Mouse (Mus musculus) neural tube, embryonic 14.5 days (tissue): Measurements from ENCODE around the gene Med1. TPM values are rescaled to one million over a fixed set of nuclear protein-coding genes. Genes with fewer than 3 reads are reported as not detected.
"Not testable (repeated sequence)": the region's sequence is repeated elsewhere in the genome, so short reads cannot be mapped to it uniquely, and the experiment has no call there.

Experiments used
- ATAC-seq: fragments of 200-750 bp; cut with Nextera tagmentation; 2 replicates; pipeline ENCODE4 v1.8.0; 2017; ENCODE audit warnings: low read depth, mild to moderate bottlenecking, moderate TSS enrichment, moderate library complexity
- H3K27ac ChIP-seq: fragments of 300-500 bp; sonication (generic); 2 replicates; pipeline ENCODE4 v1.5.1; 2014; ENCODE audit warnings: low read depth, mild to moderate bottlenecking, control low read depth, low read length, moderate library complexity, mixed read lengths
- H3K27me3 ChIP-seq: fragments of 300-500 bp; sonication (generic); 2 replicates; pipeline ENCODE4 v1.6.1; 2014; ENCODE audit warnings: low read length; ENCODE audit not compliant: control insufficient read depth, insufficient read depth
- H3K36me3 ChIP-seq: fragments of 300-500 bp; sonication (generic); 2 replicates; pipeline ENCODE4 v1.6.1; 2014; ENCODE audit warnings: low read length, mixed read lengths; ENCODE audit not compliant: control insufficient read depth, insufficient read depth
- H3K4me1 ChIP-seq: fragments of 300-500 bp; sonication (generic); 2 replicates; pipeline ENCODE4 v1.6.1; 2014; ENCODE audit warnings: low read length; ENCODE audit not compliant: control insufficient read depth, insufficient read depth
- H3K4me2 ChIP-seq: fragments of 300-500 bp; sonication (generic); 2 replicates; pipeline ENCODE4 v1.6.1; 2014; ENCODE audit warnings: mild to moderate bottlenecking, low read depth, low read length, control low read depth
- H3K4me3 ChIP-seq: fragments of 300-500 bp; sonication (generic); 2 replicates; pipeline ENCODE4 v1.5.1; 2014; ENCODE audit warnings: low read depth, low read length, control low read depth, mixed read lengths
- H3K9ac ChIP-seq: fragments of 300-500 bp; sonication (generic); replicated peaks from 2 replicates; pipeline ENCODE4 v1.6.1; 2014; ENCODE audit warnings: low read depth, mild to moderate bottlenecking, control low read depth, low read length, mixed read lengths
- H3K9me3 ChIP-seq: fragments of 300-500 bp; sonication (generic); 2 replicates; pipeline ENCODE4 v1.6.1; 2016; ENCODE audit warnings: low read length; ENCODE audit not compliant: control insufficient read depth
- WGBS: fragments of 180-500 bp; shearing (Covaris S2); extraction: QIAGEN DNeasy Blood & Tissue Kit; methylation state at CpG from one replicate; pipeline ENCODE4 v1.1.7; 2014; 5-methylcytosine and 5-hydroxymethylcytosine counted together
- polyA plus RNA-seq: library from polyadenylated mRNA; unstranded; fragments of >200 nt; fragmentation: Nextera tagmentation; extraction: Ambion mirVana; gene quantifications from 2 replicates; pipeline ENCODE4 v1.2.1, GENCODE M21; 2014

The Med1 gene
- 56.7 and 61.1 TPM in 2 replicates for polyA plus RNA-seq

- under 1% methylated on average over 52 of the region's 53 CpGs for WGBS
- Histone ChIP-seq H3K4me3 (peak within 1 kb of the TSS; percentile 86), H3K4me1 (peaks cover 11% of the 10 kb centered on the region), H3K9ac (peak within 1 kb of the TSS; percentile 84), H3K9me3 (no peaks in the 10 kb centered on the region), H3K27me3 (no peaks in the 10 kb centered on the region), H3K4me2 (peak within 1 kb of the TSS; percentile 87), H3K36me3 (peaks cover 11% of the 10 kb centered on the region), H3K27ac (peak within 1 kb of the TSS; percentile 93)
- ATAC-seq = peak; percentile 98
Observed at GRCm38 (mm10) chr11:98192901-98193805, at the start of gene Med1. Gene Med1, minus strand, starts transcription at chr11:98193293.

- Histone ChIP-seq H3K4me3 (no peak overlapping the region), H3K27me3 (no peaks in the 10 kb centered on the region), H3K4me1 (no peaks in the 10 kb centered on the region), H3K9me3 (no peaks in the 10 kb centered on the region), H3K27ac (no peak overlapping the region), H3K9ac (no peak overlapping the region), H3K36me3 (peaks cover 66% of the 10 kb centered on the region), H3K4me2 (no peak overlapping the region)
- 80% methylated on average over 3 of the region's 3 CpGs for WGBS
- no peak for ATAC-seq
Observed at GRCm38 (mm10) chr11:98238995-98239394, 45.9 kb upstream of the Med1 start.

GRCm38 (mm10) chr11:98238416-98238815 lies 45.3 kb upstream of the Med1 start:
- H3K9ac ChIP-seq = no peak overlapping the region
- no peaks in the 10 kb centered on the region for H3K4me1 ChIP-seq
- H3K27me3 ChIP-seq = no peaks in the 10 kb centered on the region
- H3K9me3 ChIP-seq = no peaks in the 10 kb centered on the region
- no peak overlapping the region for H3K27ac ChIP-seq
- ATAC-seq = no peak
- H3K4me3 ChIP-seq = no peak overlapping the region
- no peak overlapping the region for H3K4me2 ChIP-seq
- peaks cover 63% of the 10 kb centered on the region for H3K36me3 ChIP-seq
- 86% methylated on average over 3 of the region's 3 CpGs for WGBS

GRCm38 (mm10) chr11:98226349-98226748 lies 33.3 kb upstream of the Med1 start:
- Histone ChIP-seq H3K4me1 (no peaks in the 10 kb centered on the region), H3K27me3 (no peaks in the 10 kb centered on the region), H3K9ac (no peak overlapping the region), H3K4me2 (no peak overlapping the region), H3K9me3 (no peaks in the 10 kb centered on the region), H3K4me3 (no peak overlapping the region), H3K36me3 (peaks cover 48% of the 10 kb centered on the region), H3K27ac (no peak overlapping the region)
- no peak for ATAC-seq
- 95% methylated on average over 1 of the region's 1 CpGs for WGBS

DNA sequence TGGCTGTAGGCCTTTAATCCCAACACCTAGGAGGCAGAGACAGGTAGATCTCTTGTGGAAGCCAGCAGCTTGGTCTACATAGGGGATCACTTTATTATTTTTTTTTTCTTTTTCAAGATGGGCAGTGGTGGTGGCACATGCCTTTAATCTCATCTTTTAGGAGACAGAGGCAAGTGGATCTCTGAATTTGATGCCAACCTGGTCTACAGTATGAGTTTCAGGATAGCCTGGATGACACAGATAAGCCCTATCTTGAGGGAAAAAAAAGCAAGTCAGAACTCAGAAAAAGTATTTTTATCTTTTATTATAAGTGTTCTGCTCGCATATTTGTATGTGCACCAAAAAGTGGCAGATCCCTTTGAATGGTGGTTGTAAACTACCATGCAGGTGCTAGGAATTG lies 20.2 kb upstream of the Med1 start:
- Histone ChIP-seq H3K4me3 (no peak overlapping the region), H3K4me1 (no peaks in the 10 kb centered on the region), H3K9me3 (no peaks in the 10 kb centered on the region), H3K27me3 (no peaks in the 10 kb centered on the region), H3K9ac (no peak overlapping the region), H3K36me3 (peaks cover 43% of the 10 kb centered on the region), H3K27ac (no peak overlapping the region), H3K4me2 (no peak overlapping the region)
- no peak for ATAC-seq
- 88% methylated on average over 1 of the region's 1 CpGs for WGBS

DNA sequence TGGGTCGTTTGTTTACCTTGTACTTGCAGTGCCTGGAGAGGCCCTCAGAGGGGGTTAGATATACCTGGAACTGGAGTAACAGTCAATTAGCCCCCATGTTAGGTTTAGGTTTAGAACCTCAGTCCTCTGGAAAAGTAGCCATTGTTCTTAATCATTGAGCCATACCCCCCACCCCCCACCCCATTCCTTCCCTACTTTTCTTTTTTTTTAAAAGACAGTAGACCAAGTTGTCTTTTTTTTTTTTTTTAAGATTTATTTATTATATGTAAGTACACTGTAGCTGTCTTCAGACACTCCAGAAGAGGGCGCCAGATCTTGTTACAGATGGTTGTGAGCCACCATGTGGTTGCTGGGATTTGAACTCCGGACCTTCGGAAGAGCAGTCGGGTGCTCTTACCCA lies 16.6 kb upstream of the Med1 start:
- 93% methylated on average over 4 of the region's 5 CpGs for WGBS
- not testable (repeated sequence) for H3K27ac ChIP-seq, ATAC-seq, H3K27me3 ChIP-seq, H3K9ac ChIP-seq, H3K4me2 ChIP-seq, H3K9me3 ChIP-seq, H3K4me3 ChIP-seq
- Histone ChIP-seq H3K36me3 (peaks cover 34% of the 10 kb centered on the region), H3K4me1 (peaks cover 14% of the 10 kb centered on the region)

DNA sequence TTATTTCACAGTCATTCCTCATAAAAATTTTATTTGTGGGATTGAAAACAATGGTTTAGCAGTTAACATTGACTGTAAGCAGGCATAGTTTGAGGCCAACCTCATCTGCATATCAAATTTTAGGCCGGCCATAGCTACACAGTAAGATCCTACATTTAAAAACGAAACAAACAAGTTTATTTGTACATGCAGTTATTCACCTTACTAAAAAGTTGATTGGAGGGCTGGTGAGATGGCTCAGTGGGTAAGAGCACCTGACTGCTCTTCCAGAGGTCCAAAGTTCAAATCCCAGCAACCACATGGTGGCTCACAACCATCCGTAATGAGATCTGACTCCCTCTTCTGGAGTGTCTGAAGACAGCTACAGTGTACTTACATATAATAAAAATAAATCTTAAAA lies 13.2 kb upstream of the Med1 start:
- H3K4me2 ChIP-seq = peak overlapping the region; percentile 35; the same call in 1 of the 2 replicates
- 81% methylated on average over 3 of the region's 3 CpGs for WGBS
- not testable (repeated sequence) for H3K27me3 ChIP-seq, H3K4me3 ChIP-seq, H3K9me3 ChIP-seq, H3K27ac ChIP-seq, ATAC-seq, H3K9ac ChIP-seq
- H3K36me3 ChIP-seq = peaks cover 22% of the 10 kb centered on the region
- peaks cover 18% of the 10 kb centered on the region for H3K4me1 ChIP-seq

DNA sequence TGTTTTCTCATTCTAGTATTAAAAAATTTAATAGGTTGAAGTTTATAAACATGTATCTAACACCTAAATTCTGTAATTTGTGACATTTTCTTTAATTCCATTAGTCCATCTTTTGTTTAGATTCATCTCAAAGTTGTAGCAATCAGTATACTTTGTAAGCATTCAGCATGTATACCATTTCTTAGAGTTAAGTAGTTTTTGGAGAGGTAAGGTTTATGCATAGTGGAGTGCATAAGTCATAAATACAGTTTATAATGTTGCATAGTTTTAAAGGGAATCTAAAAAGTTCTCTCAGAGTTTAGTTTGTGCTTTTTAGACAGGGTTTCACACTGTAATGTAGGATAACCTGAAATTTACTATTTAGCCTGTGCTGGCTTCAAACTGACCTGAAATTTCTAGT lies 12.4 kb upstream of the Med1 start:
- no peak for ATAC-seq
- peaks cover 18% of the 10 kb centered on the region for H3K4me1 ChIP-seq
- H3K9ac ChIP-seq = no peak overlapping the region
- H3K36me3 ChIP-seq = peaks cover 14% of the 10 kb centered on the region; the same call in 1 of the 2 replicates
- no peaks in the 10 kb centered on the region for H3K9me3 ChIP-seq
- peak overlapping the region; percentile 35; the same call in 1 of the 2 replicates for H3K4me2 ChIP-seq
- no peaks in the 10 kb centered on the region for H3K27me3 ChIP-seq
- peak overlapping the region; percentile 10; the same call in 1 of the 2 replicates for H3K4me3 ChIP-seq
- H3K27ac ChIP-seq = no peak overlapping the region

DNA sequence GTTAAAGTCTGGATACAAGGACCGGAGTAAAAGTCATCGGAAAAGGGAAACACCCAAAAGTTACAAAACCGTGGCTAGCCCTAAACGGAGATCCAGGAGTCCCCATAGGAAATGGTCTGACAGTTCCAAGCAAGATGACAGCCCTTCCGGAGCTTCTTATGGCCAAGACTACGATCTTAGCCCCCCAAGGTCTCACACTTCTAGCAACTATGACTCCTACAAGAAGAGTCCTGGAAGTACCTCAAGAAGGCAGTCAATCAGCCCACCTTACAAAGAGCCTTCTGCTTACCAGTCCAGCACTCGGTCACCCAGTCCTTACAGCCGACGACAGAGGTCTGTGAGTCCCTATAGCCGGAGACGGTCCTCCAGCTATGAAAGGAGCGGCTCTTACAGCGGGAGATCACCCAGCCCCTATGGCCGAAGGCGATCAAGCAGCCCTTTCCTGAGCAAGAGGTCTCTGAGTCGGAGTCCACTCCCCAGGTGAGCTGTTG lies 10.9 kb upstream of the Med1 start:
- Histone ChIP-seq H3K4me2 (peak overlapping the region; percentile 92), H3K27me3 (no peaks in the 10 kb centered on the region), H3K9me3 (no peaks in the 10 kb centered on the region), H3K4me3 (peak overlapping the region; percentile 94), H3K27ac (no peak overlapping the region), H3K9ac (peak overlapping the region; percentile 99), H3K36me3 (peaks cover 4% of the 10 kb centered on the region; the same call in 1 of the 2 replicates), H3K4me1 (peaks cover 18% of the 10 kb centered on the region)
- under 1% methylated on average over 16 of the region's 16 CpGs for WGBS
- ATAC-seq = no peak
